Mouse (Mus musculus) bone marrow, adult 2 months (tissue): Measurements from ENCODE around the gene Bfsp2.

ENCODE experiments used
- CTCF ChIP-seq: fragments of 200-500 bp; IDR thresholded peaks from 2 replicates; pipeline ENCODE4 v1.5.1; 2011; ENCODE audit warnings: low read length, control low read depth; ENCODE audit not compliant: control insufficient read depth, insufficient read depth
- POLR2A ChIP-seq: fragments of 200-500 bp; IDR thresholded peaks from 2 replicates; pipeline ENCODE4 v1.6.1; 2011; ENCODE audit warnings: low read depth, mild to moderate bottlenecking, control low read depth, low read length, borderline replicate concordance; ENCODE audit not compliant: control insufficient read depth

DNA sequence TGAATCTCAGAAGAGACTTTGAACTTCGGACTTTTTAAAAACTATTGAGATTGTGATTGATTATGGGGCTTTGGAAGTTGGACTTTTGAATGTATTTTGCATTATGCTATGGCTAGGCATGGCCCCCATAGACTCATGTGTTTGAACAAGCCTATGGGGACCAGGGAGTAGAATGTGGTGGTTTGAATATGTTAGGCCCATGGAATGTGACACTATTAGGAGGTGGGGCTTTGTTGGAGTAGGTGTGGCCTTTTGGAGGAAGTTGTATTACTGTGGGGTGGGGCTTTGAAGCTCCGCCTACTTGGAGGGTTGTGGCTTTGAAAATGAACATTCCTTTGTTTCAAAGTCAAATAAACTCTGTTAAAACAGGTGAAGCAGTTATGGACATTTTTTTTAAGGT lies 61.4 kb downstream of the Bfsp2 start:
- no peak for TF ChIP-seq CTCF
- no peak for TF ChIP-seq POLR2A
